Mouse (Mus musculus): ENCODE results near the gene Gm5795. TPM values are rescaled to one million over a fixed set of nuclear protein-coding genes. Genes with fewer than 3 reads are reported as not detected.
"Not testable (repeated sequence)": the region's sequence is repeated elsewhere in the genome, so short reads cannot be mapped to it uniquely, and the experiment has no call there.

The Gm5795 gene
- not detected for total RNA-seq (2021)
- long read RNA-seq, experiment 1, result 0 reads
- long read RNA-seq, experiment 2, result 0 reads

DNA sequence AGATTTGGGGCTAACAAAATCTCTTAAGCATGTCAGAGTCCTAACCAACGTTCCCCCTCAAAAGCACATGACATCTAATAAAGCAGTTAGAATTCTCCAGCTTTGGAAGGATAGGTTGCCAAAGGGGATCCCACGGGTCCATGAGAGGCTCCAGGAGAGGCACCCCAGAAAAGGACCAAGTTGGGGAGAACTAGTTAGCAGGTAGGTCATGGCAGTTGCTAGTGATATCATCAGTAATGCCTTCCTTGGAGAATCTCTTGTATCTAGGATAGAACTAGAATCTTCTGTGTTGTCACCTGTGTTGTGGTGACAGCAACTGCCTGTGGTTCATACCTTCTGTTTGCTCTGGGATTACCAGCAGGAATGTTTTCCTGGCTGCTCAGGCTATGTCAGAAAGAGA lies at the start of gene Gm5795:
Gene Gm5795 (plus strand): TSS at position 301 of the 400 bp plus-strand sequence.
- DNase-seq, result not testable (repeated sequence)

DNA sequence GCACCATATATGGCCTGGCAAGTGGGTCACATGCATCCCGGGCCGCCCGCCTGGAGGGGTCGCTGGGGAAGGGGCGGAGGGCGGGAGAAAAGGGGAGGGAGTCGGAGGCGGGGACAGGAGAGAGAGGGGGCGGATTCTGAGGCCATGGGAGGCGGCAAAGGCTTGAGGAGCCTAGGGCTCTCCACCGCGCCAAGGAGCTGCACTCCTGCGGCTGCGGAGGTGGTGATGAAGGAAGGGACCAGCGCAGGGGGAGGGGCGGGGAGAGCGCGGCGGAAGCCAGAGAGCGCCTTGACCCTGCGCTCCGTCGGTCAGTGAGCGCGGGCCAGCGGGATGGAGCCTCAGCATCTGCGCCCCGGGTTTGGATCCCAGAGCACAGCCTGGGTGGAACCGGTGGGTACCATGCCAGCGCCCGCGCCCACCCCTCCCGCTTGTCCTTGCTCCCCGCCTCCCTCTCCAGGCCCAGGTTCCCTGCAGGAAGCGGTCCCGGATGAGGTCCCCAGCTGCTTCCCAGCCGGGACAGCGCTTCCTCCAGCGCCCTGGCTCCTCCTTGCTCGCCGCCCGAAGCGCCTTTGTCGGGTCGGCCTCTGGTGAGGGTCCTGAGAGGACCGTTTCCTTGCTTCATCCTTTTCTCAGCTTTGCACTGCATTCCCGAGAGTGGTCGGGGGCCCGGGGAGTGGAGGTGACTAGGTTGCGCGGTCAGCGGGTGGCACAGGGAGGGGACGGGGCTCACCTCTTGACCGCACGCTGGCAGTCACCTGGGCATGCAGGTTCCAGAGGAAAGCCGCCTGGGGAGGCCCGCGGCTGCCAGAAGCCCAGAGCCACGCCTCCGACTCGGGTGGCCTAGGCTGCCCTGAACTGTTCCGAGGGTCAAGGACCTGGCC lies 20.5 kb downstream of the Gm5795 start, which contains the start of gene D830030K20Rik:
Gene D830030K20Rik (plus strand): TSS at position 217 of the 881 bp plus-strand sequence.
- DNase-seq, result not testable (repeated sequence)

GRCm38 (mm10) chr14:3209367-3209766 lies 21.3 kb downstream of the Gm5795 start:
- not testable (repeated sequence) for DNase-seq

Other genes with a start within 250 kb of the Gm5795 start
- gene Gm2888, start 158.3 kb upstream of the Gm5795 start, total RNA-seq (2021), result not detected
- not detected for gene Gm2897, start 139.0 kb upstream of the Gm5795 start, total RNA-seq (2021)
- not detected for gene Gm10340, start 54.3 kb upstream of the Gm5795 start, total RNA-seq (2021)
- 1 to 10 TPM in 1 of 2 experiments, under 1 TPM in 1; 0.33 to 1.5 TPM for gene D830030K20Rik, start 20.2 kb downstream of the Gm5795 start, total RNA-seq (2021)
- not detected for gene Gm2956, start 144.4 kb downstream of the Gm5795 start, total RNA-seq (2021)
- not detected for gene Gm10413, start 206.8 kb downstream of the Gm5795 start, total RNA-seq (2021)
- gene Gm10409, start 224.4 kb downstream of the Gm5795 start, total RNA-seq (2021), result under 1 TPM in 1 of 2 experiments, not detected in 1; 0.24 TPM
- gene Gm3005, start 239.8 kb downstream of the Gm5795 start, total RNA-seq (2021), result not detected